Mouse (Mus musculus) midbrain, embryonic 11.5 days (tissue): ENCODE data around the gene Plppr3. TPM values are rescaled to one million over a fixed set of nuclear protein-coding genes. Genes with fewer than 3 reads are reported as not detected.
A peak's percentile ranks its signal among the peaks of the same experiment; 100 is the strongest.

Source experiments
- ATAC-seq: fragments of 200-750 bp; cut with Nextera tagmentation; 2 replicates; pipeline ENCODE4 v1.8.0; 2017; ENCODE audit warnings: moderate TSS enrichment, moderate library complexity; ENCODE audit not compliant: low FRiP score
- DNase-seq: peaks from one replicate; pipeline ENCODE4 v3.0.0; 2015; ENCODE audit warnings: low spot score; ENCODE audit errors: missing footprints
- H3K27ac ChIP-seq: fragments of 300-500 bp; sonication (generic); 2 replicates; pipeline ENCODE4 v1.5.1; 2014; ENCODE audit warnings: low read depth, low read length
- H3K27me3 ChIP-seq: fragments of 300-500 bp; sonication (generic); 2 replicates; pipeline ENCODE4 v1.6.1; 2014; ENCODE audit warnings: mild to moderate bottlenecking, low read length, moderate library complexity, mixed read lengths; ENCODE audit not compliant: control insufficient read depth, insufficient read depth
- H3K36me3 ChIP-seq: fragments of 300-500 bp; sonication (generic); 2 replicates; pipeline ENCODE4 v1.6.1; 2014; ENCODE audit warnings: mild to moderate bottlenecking, low read length, moderate library complexity, mixed read lengths; ENCODE audit not compliant: control insufficient read depth, insufficient read depth
- H3K4me1 ChIP-seq: fragments of 300-500 bp; sonication (generic); 2 replicates; pipeline ENCODE4 v1.6.1; 2014; ENCODE audit warnings: low read length; ENCODE audit not compliant: control insufficient read depth, insufficient read depth
- H3K4me2 ChIP-seq: fragments of 300-500 bp; sonication (generic); 2 replicates; pipeline ENCODE4 v1.6.1; 2014; ENCODE audit warnings: mild to moderate bottlenecking, moderate library complexity
- H3K4me3 ChIP-seq: fragments of 300-500 bp; sonication (generic); 2 replicates; pipeline ENCODE4 v1.5.1; 2014; ENCODE audit warnings: low read depth, low read length
- H3K9ac ChIP-seq: fragments of 300-500 bp; sonication (generic); 2 replicates; pipeline ENCODE4 v1.6.1; 2014; ENCODE audit warnings: low read length
- H3K9me3 ChIP-seq: fragments of 300-500 bp; sonication (generic); 2 replicates; pipeline ENCODE4 v1.6.1; 2016; ENCODE audit warnings: low read length; ENCODE audit not compliant: control insufficient read depth
- WGBS: fragments of 180-500 bp; shearing (Covaris S2); extraction: QIAGEN DNeasy Blood & Tissue Kit; methylation state at CpG from one replicate; pipeline ENCODE4 v1.1.7; 2014; 5-methylcytosine and 5-hydroxymethylcytosine counted together
- polyA plus RNA-seq: library from polyadenylated mRNA; unstranded; fragments of >200 nt; fragmentation: Nextera tagmentation; extraction: Ambion mirVana; gene quantifications from 2 replicates; pipeline ENCODE4 v1.2.1, GENCODE M21; 2014

The Plppr3 gene
- polyA plus RNA-seq, 1 experiment from 2014 or later: 117 TPM

- Histone ChIP-seq H3K4me2 (no peak overlapping the region), H3K9ac (no peak overlapping the region), H3K27me3 (peaks cover 19% of the 10 kb centered on the region), H3K27ac (no peak overlapping the region), H3K9me3 (no peaks in the 10 kb centered on the region), H3K4me3 (no peak overlapping the region), H3K4me1 (peaks cover 11% of the 10 kb centered on the region), H3K36me3 (no peaks in the 10 kb centered on the region)
- WGBS: 48% methylated on average over 3 of the region's 3 CpGs
- ATAC-seq (no peak), DNase-seq (no peak)
Measured at GRCm38 (mm10) chr10:79879527-79879926, 5.1 kb upstream of the Plppr3 start.

- 40% methylated on average over 12 of the region's 12 CpGs for WGBS
- no peak for ATAC-seq
- H3K36me3 ChIP-seq: 0 out of 2 replicates have a peak, but pooled peaks cover 2% of the 10 kb centered on the region
- H3K9ac ChIP-seq: no peak overlapping the region
- H3K4me1 ChIP-seq: peaks cover 13% of the 10 kb centered on the region
- no peak overlapping the region for H3K4me3 ChIP-seq
- no peak for DNase-seq
- no peak overlapping the region for H3K4me2 ChIP-seq
- H3K27me3 ChIP-seq: peaks cover 13% of the 10 kb centered on the region
- no peaks in the 10 kb centered on the region for H3K9me3 ChIP-seq
- no peak overlapping the region for H3K27ac ChIP-seq
Measured at GRCm38 (mm10) chr10:79877757-79878156, 3.3 kb upstream of the Plppr3 start.

GRCm38 (mm10) chr10:79877174-79877573, 2.7 kb upstream of the Plppr3 start:
- Histone ChIP-seq H3K27me3 (peaks cover 8% of the 10 kb centered on the region), H3K4me1 (peaks cover 17% of the 10 kb centered on the region), H3K4me2 (no peak overlapping the region), H3K9me3 (no peaks in the 10 kb centered on the region), H3K36me3 (0 out of 2 replicates have a peak, but pooled peaks cover 2% of the 10 kb centered on the region), H3K27ac (no peak overlapping the region), H3K4me3 (no peak overlapping the region), H3K9ac (no peak overlapping the region)
- no peak for ATAC-seq
- WGBS: 37% methylated on average over 1 of the region's 1 CpGs
- no peak for DNase-seq

- ATAC-seq: peak; percentile 10; the same call in 1 of the 2 replicates
- H3K4me3 ChIP-seq: peak overlapping the region; percentile 80
- H3K36me3 ChIP-seq: peaks cover 13% of the 10 kb centered on the region
- peak overlapping the region; percentile 80 for H3K4me2 ChIP-seq
- no peaks in the 10 kb centered on the region for H3K9me3 ChIP-seq
- peaks cover 13% of the 10 kb centered on the region for H3K4me1 ChIP-seq
- peak overlapping the region; percentile 96 for H3K9ac ChIP-seq
- no peak for DNase-seq
- no peaks in the 10 kb centered on the region for H3K27me3 ChIP-seq
- H3K27ac ChIP-seq: peak overlapping the region; percentile 87
- WGBS: 1% methylated on average over 26 of the region's 26 CpGs
Measured at GRCm38 (mm10) chr10:79873715-79874289, 632 bp downstream of the Plppr3 start.

- Histone ChIP-seq H3K27ac (no peak overlapping the region), H3K27me3 (no peaks in the 10 kb centered on the region), H3K9ac (peak overlapping the region; percentile 96), H3K4me1 (peaks cover 13% of the 10 kb centered on the region), H3K36me3 (peaks cover 13% of the 10 kb centered on the region), H3K4me3 (peak overlapping the region; percentile 80), H3K9me3 (no peaks in the 10 kb centered on the region), H3K4me2 (peak overlapping the region; percentile 80)
- no peak for ATAC-seq
- WGBS: 24% methylated on average over 6 of the region's 6 CpGs
- no peak for DNase-seq
Measured at GRCm38 (mm10) chr10:79873313-79873712, 1.1 kb downstream of the Plppr3 start.

- no peak for DNase-seq
- Histone ChIP-seq H3K9ac (peak overlapping the region; percentile 96), H3K4me1 (peaks cover 13% of the 10 kb centered on the region), H3K9me3 (no peaks in the 10 kb centered on the region), H3K4me2 (peak overlapping the region; percentile 80), H3K4me3 (peak overlapping the region; percentile 80), H3K27ac (no peak overlapping the region), H3K36me3 (peaks cover 13% of the 10 kb centered on the region), H3K27me3 (no peaks in the 10 kb centered on the region)
- 56% methylated on average over 3 of the region's 3 CpGs for WGBS
- ATAC-seq: no peak
Measured at GRCm38 (mm10) chr10:79872862-79873261, 1.6 kb downstream of the Plppr3 start.

- Histone ChIP-seq H3K9ac (no peak overlapping the region), H3K27me3 (no peaks in the 10 kb centered on the region), H3K27ac (no peak overlapping the region), H3K4me1 (peaks cover 13% of the 10 kb centered on the region), H3K9me3 (no peaks in the 10 kb centered on the region), H3K36me3 (peaks cover 18% of the 10 kb centered on the region), H3K4me3 (no peak overlapping the region), H3K4me2 (no peak overlapping the region)
- no peak for ATAC-seq
- WGBS: 94% methylated on average over 8 of the region's 8 CpGs
- DNase-seq: no peak
Measured at GRCm38 (mm10) chr10:79871845-79872244, 2.6 kb downstream of the Plppr3 start.

GRCm38 (mm10) chr10:79866601-79867000, 7.8 kb downstream of the Plppr3 start:
- Histone ChIP-seq H3K4me1 (peaks cover 3% of the 10 kb centered on the region; the same call in 1 of the 2 replicates), H3K4me3 (no peak overlapping the region), H3K9me3 (no peaks in the 10 kb centered on the region), H3K27me3 (no peaks in the 10 kb centered on the region), H3K27ac (no peak overlapping the region), H3K36me3 (peaks cover 45% of the 10 kb centered on the region), H3K4me2 (no peak overlapping the region), H3K9ac (no peak overlapping the region)
- DNase-seq (no peak), ATAC-seq (no peak)
- WGBS: 82% methylated on average over 11 of the region's 11 CpGs

- Histone ChIP-seq H3K4me3 (no peak overlapping the region), H3K9me3 (no peaks in the 10 kb centered on the region), H3K9ac (no peak overlapping the region), H3K27ac (0 out of 2 replicates have a peak overlapping the region, but pooled peaks have one; percentile 20), H3K4me2 (no peak overlapping the region), H3K27me3 (no peaks in the 10 kb centered on the region), H3K36me3 (peaks cover 43% of the 10 kb centered on the region), H3K4me1 (peaks cover 3% of the 10 kb centered on the region; the same call in 1 of the 2 replicates)
- DNase-seq: no peak
- 76% methylated on average over 19 of the region's 19 CpGs for WGBS
- peak; percentile 24; the same call in 1 of the 2 replicates for ATAC-seq
Measured at GRCm38 (mm10) chr10:79865801-79866295, 8.6 kb downstream of the Plppr3 start.
